Mouse (Mus musculus): ENCODE measurements around the gene Spred2. TPM values are rescaled to one million over a fixed set of nuclear protein-coding genes. Genes with fewer than 3 reads are reported as not detected.

The Spred2 gene
- polyA plus RNA-seq, 1 experiment from 2014 or later = 8.4 TPM

DNA sequence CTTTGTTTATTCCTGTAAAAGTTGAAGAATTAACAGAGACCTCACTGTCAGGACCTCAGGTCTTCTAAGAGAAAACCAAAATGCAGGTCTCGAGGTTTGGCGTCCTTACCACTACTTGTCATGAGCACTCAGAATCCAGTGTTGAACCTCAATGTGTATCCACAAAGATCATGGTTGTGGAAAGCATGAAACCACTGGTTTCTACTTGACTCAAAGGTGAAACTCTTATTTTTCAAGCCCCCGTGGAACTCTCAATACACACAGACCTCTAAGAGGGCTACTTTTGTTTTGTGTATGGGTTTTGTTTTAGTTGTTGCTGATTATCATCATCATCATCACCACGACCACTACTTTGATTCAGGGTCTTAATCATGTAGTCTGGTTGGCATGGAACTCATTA lies 2.0 kb upstream of the Spred2 start:
- ATAC-seq = no peak
- Histone ChIP-seq H3K9ac (replicated peaks; ENCODE audit: low read depth, low read length) (no peak overlapping the region), H3K4me2 (ENCODE audit: low read length) (no peak overlapping the region)

DNA sequence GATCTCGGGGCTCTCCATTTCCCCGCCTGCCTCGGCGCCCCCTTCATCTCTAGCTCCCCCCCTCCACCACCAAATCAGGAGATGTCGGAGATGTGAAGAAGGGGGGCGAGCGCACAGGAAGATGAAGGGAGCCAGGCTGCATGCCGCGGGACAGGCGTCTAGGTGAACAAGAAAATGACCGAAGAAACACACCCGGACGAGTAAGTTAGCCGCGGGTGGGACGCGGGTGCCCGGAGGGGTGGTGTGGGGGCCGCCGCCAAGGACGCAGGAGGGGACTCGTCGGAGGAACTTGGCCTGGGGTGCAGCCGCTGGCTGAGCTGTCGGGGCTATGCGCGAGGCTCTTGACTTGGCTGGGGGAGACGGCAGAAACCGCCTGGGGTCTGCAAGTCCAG lies 578 bp downstream of the Spred2 start:
- Histone ChIP-seq H3K9ac (replicated peaks; ENCODE audit: low read depth, low read length) (peak overlapping the region; percentile 91), H3K4me1 (replicated peaks; ENCODE audit: control insufficient read depth, insufficient read depth, low read length) (peaks cover 19% of the 10 kb centered on the region), H3K9me3 (ENCODE audit: control insufficient read depth, low read length) (no peaks in the 10 kb centered on the region), H3K36me3 (ENCODE audit: control insufficient read depth, insufficient read depth) (no peaks in the 10 kb centered on the region), H3K4me3 (replicated peaks; ENCODE audit: low read length) (peak overlapping the region; percentile 90), H3K27ac (ENCODE audit: low read length) (peak overlapping the region; percentile 96), H3K27me3 (replicated peaks; ENCODE audit: control insufficient read depth, insufficient read depth, low read length) (no peaks in the 10 kb centered on the region), H3K4me2 (ENCODE audit: low read length) (peak overlapping the region; percentile 63)
- ATAC-seq = peak; percentile 20
- WGBS = 2% methylated on average over 28 of the region's 29 CpGs

More for the DNA sequence above, 2.0 kb upstream of the Spred2 start:
- 89% methylated on average over 4 of the region's 4 CpGs for WGBS
- Histone ChIP-seq H3K27ac (ENCODE audit: low read length) (no peak overlapping the region), H3K4me1 (replicated peaks; ENCODE audit: control insufficient read depth, insufficient read depth, low read length) (peaks cover 20% of the 10 kb centered on the region), H3K9me3 (ENCODE audit: control insufficient read depth, low read length) (no peaks in the 10 kb centered on the region), H3K36me3 (ENCODE audit: control insufficient read depth, insufficient read depth) (no peaks in the 10 kb centered on the region), H3K4me3 (replicated peaks; ENCODE audit: low read length) (no peak overlapping the region), H3K27me3 (replicated peaks; ENCODE audit: control insufficient read depth, insufficient read depth, low read length) (peaks cover 4% of the 10 kb centered on the region; the same call in 1 of the 2 replicates)

DNA sequence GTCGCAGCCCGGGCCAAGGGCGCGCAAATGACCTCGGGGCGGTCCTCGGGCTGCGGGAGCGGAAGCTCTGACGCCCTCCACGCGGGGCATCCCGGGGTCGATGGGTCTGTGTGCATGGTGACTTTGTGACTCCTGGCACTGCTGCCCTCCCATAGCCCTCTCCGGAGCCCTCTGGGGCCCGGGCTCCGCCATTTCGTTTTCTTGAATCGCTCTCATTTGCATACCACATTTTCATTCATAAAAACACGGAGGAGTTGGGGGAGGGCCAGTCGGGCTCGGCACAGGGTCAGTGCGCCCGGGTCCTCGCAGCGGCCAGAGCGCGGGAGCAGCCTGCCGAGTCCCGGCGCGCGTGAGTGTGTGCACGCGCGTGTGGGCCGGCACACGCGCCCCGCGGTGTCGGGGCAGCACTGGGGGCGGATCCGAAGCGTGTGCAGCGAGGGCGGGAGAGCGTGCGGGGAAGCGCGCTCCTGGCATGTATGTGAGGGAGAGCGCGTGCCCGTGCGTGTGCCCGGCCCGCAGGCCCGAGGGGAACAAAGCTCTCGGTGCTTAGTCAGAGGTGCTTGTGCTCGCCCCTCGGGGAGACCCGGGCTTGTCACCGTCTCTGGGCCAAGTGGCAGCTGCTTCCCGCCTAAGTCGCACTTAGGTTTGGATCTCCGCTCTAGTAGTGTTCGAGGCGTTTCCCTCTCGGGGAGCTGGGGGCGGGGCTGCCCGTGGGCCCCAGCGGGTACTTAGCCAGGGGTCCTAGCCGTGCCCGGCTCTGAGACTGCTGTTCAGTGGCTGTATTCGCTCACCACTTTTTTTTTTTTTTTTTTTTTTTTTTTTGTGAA lies 1.2 kb downstream of the Spred2 start:
- peak; percentile 70 for ATAC-seq
- Histone ChIP-seq H3K4me1 (replicated peaks; ENCODE audit: control insufficient read depth, insufficient read depth, low read length) (peaks cover 21% of the 10 kb centered on the region), H3K27me3 (replicated peaks; ENCODE audit: control insufficient read depth, insufficient read depth, low read length) (no peaks in the 10 kb centered on the region), H3K4me2 (ENCODE audit: low read length) (peak overlapping the region; percentile 63), H3K9me3 (ENCODE audit: control insufficient read depth, low read length) (no peaks in the 10 kb centered on the region), H3K9ac (replicated peaks; ENCODE audit: low read depth, low read length) (peak overlapping the region; percentile 91), H3K36me3 (ENCODE audit: control insufficient read depth, insufficient read depth) (no peaks in the 10 kb centered on the region), H3K4me3 (replicated peaks; ENCODE audit: low read length) (peak overlapping the region; percentile 90), H3K27ac (ENCODE audit: low read length) (peak overlapping the region; percentile 96)
- WGBS = under 1% methylated on average over 75 of the region's 75 CpGs

DNA sequence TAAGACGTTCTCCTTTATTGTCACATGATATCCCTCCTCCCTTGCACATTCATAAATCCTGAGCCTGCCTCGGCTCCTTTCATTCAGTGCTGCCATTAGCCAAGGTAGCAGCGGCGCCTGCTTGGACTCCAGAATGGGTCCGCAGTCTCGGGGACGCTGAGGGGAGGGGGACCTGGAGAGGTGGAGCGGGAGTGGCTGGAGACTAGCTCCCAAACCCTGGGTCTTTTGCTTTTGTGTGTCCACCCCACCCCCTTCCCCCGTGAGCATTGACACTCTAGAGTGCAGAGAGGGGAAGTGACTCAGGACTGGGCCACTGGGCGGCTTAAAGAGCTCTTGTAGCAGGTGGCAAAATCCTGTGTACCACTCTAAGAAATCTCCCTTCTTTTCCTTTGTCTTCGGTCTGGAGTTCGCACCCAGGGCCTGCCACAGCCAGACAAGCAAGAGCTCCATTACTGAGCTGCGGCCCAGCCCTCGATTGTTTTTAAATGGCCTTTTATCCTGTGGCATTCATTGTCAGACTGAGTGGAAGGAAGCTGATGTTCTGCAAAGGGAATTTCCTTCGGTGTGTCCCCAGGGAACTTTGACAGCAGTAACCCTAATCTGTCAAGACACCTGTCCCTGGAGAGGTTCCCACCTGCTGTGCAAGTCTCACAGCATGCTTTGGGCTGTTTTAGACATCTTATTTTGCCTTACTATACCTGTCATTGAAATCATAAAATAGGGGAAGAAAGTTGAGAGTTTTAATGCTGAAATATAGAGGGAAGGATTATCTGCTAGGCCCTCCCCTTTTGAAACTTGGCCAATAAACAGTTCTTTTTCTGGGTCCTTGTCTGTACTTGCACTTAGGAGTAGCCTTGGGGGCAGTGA lies 2.0 kb downstream of the Spred2 start:
- H3K4me3 ChIP-seq (replicated peaks; ENCODE audit: low read length) = peak overlapping the region; percentile 90
- peak; percentile 42 for ATAC-seq
- peaks cover 18% of the 10 kb centered on the region for H3K4me1 ChIP-seq (replicated peaks; ENCODE audit: control insufficient read depth, insufficient read depth, low read length)
- H3K4me2 ChIP-seq (ENCODE audit: low read length) = peak overlapping the region; percentile 63
- no peaks in the 10 kb centered on the region for H3K36me3 ChIP-seq (ENCODE audit: control insufficient read depth, insufficient read depth)
- H3K27me3 ChIP-seq (replicated peaks; ENCODE audit: control insufficient read depth, insufficient read depth, low read length) = no peaks in the 10 kb centered on the region
- 2% methylated on average over 15 of the region's 15 CpGs for WGBS
- H3K9ac ChIP-seq (replicated peaks; ENCODE audit: low read depth, low read length) = peak overlapping the region; percentile 91
- peak overlapping the region; percentile 96 for H3K27ac ChIP-seq (ENCODE audit: low read length)
- H3K9me3 ChIP-seq (ENCODE audit: control insufficient read depth, low read length) = no peaks in the 10 kb centered on the region

DNA sequence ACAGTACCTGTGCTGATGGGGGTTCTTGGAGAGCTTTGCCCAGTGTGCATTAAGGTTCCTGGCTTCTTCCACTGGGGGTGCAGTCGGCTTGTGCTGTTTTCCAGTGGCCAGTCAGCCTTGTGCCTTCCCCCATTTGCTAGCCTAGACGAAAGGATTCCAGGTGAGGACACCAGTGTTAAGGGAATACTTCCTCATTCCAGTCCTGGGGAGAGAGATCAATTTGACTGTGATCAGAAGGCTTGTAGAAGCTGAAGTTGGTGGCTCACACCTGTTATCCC lies 2.6 kb downstream of the Spred2 start:
- no peaks in the 10 kb centered on the region for H3K27me3 ChIP-seq (replicated peaks; ENCODE audit: control insufficient read depth, insufficient read depth, low read length)
- peak overlapping the region; percentile 20; the same call in 1 of the 2 replicates for H3K4me2 ChIP-seq (ENCODE audit: low read length)
- 53% methylated on average over 2 of the region's 2 CpGs for WGBS
- H3K27ac ChIP-seq (ENCODE audit: low read length) = no peak overlapping the region
- no peaks in the 10 kb centered on the region for H3K36me3 ChIP-seq (ENCODE audit: control insufficient read depth, insufficient read depth)
- H3K4me3 ChIP-seq (replicated peaks; ENCODE audit: low read length) = no peak overlapping the region; the same call in 1 of the 2 replicates
- H3K9ac ChIP-seq (replicated peaks; ENCODE audit: low read depth, low read length) = no peak overlapping the region
- ATAC-seq = no peak
- H3K4me1 ChIP-seq (replicated peaks; ENCODE audit: control insufficient read depth, insufficient read depth, low read length) = peaks cover 18% of the 10 kb centered on the region
- no peaks in the 10 kb centered on the region for H3K9me3 ChIP-seq (ENCODE audit: control insufficient read depth, low read length)

DNA sequence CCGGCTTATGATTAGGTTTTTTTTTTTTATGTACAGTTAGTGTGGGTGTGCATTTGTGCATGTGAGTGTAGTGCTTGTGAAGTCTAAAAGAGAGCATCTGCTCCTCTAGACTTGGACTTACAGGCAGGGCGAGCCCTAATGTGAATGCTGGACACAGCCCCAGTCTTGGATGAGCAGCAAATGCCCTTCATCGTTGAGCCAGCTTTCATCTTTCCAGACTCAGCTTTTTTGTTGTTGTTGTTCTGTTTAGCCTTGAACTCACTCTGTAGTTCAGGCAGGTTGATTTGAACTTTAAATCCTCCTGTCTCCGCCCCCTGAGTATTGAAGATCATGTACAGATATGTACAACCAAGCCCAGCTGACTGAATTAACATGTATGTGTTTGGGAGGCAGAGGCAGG lies 4.5 kb downstream of the Spred2 start:
- H3K4me2 ChIP-seq (ENCODE audit: low read length) = no peak overlapping the region
- no peaks in the 10 kb centered on the region for H3K9me3 ChIP-seq (ENCODE audit: control insufficient read depth, low read length)

DNA sequence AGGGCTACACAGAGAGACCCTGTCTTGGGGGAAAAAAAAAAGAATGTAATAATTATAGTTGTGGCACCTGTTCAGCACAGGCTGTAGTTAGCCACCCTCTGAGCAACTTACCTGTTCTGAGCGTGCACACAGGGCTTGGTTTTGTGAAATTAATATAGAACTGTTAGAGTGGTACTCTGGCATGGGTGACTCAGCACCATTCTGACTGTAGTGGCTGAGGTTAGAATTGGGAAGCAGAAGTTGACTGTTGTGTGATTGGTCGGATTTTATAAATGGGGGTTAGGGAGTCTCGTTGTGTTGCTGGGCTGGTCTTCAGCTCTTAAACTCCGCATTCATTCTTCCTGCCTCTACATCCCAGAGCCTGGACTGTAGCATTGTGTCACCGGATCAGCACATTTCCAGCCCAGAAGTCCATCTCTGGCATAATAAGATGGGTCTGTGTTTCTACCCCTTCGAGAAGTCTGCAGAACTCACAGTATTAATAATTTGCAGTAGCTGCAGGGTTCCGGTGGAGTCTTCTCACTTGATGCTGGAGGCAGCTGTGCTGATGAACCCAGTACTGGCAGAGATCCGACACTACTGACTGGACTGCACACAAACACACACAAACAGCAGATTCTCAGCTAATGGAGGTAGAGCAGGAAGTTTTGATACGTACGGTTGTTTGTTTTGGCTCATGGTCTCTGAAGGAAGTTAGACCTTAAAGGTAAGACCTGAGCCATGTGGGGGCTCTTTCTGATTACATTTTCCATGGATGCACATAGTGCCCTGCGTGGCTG lies 5.1 kb downstream of the Spred2 start:
- 71% methylated on average over 11 of the region's 11 CpGs for WGBS
- Histone ChIP-seq H3K4me3 (replicated peaks; ENCODE audit: low read length) (no peak overlapping the region), H3K9ac (replicated peaks; ENCODE audit: low read depth, low read length) (no peak overlapping the region), H3K27ac (ENCODE audit: low read length) (no peak overlapping the region), H3K36me3 (ENCODE audit: control insufficient read depth, insufficient read depth) (no peaks in the 10 kb centered on the region), H3K9me3 (ENCODE audit: control insufficient read depth, low read length) (no peaks in the 10 kb centered on the region), H3K4me1 (replicated peaks; ENCODE audit: control insufficient read depth, insufficient read depth, low read length) (peaks cover 18% of the 10 kb centered on the region), H3K27me3 (replicated peaks; ENCODE audit: control insufficient read depth, insufficient read depth, low read length) (no peaks in the 10 kb centered on the region), H3K4me2 (ENCODE audit: low read length) (no peak overlapping the region)
- no peak for ATAC-seq

More for the DNA sequence above, 4.5 kb downstream of the Spred2 start:
- Histone ChIP-seq H3K36me3 (ENCODE audit: control insufficient read depth, insufficient read depth) (no peaks in the 10 kb centered on the region), H3K27me3 (replicated peaks; ENCODE audit: control insufficient read depth, insufficient read depth, low read length) (no peaks in the 10 kb centered on the region), H3K27ac (ENCODE audit: low read length) (no peak overlapping the region), H3K4me3 (replicated peaks; ENCODE audit: low read length) (no peak overlapping the region), H3K4me1 (replicated peaks; ENCODE audit: control insufficient read depth, insufficient read depth, low read length) (peaks cover 18% of the 10 kb centered on the region), H3K9ac (replicated peaks; ENCODE audit: low read depth, low read length) (no peak overlapping the region)
- no peak for ATAC-seq
- WGBS = 90% methylated on average over 4 of the region's 4 CpGs

DNA sequence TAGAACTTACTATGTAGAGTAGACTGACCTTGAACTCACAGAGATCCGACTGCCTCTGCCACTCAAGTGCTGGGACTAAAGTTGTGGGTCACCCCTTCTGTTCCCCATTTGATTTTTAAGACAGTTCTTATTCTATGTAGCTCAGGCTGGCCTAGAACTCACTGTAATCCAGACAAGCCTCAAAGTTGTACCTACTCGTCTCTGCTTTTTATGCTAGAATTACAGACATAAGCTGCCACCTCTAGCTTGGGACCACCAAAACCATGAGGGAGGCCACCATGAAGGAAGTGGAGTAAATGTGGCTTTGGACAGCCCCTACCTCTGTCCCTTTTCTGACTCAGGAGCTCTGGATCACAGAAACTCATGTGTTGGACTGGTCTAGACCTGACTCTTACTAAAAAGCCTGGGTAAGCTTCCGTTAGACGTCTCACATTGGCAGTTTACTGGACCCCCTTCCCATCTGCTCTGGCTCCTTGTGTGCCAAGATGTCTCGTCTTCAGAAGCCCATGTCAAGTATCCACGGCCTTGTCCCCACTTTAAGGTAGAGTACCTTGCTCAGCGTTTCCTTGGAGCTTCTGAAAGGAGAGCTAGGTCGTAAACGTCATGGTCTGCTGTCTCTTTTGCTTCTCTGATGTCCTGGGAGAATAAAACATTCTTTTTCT lies 7.5 kb downstream of the Spred2 start:
- Histone ChIP-seq H3K9me3 (ENCODE audit: control insufficient read depth, low read length) (no peaks in the 10 kb centered on the region), H3K27me3 (replicated peaks; ENCODE audit: control insufficient read depth, insufficient read depth, low read length) (no peaks in the 10 kb centered on the region), H3K9ac (replicated peaks; ENCODE audit: low read depth, low read length) (no peak overlapping the region), H3K4me3 (replicated peaks; ENCODE audit: low read length) (no peak overlapping the region), H3K27ac (ENCODE audit: low read length) (no peak overlapping the region), H3K36me3 (ENCODE audit: control insufficient read depth, insufficient read depth) (no peaks in the 10 kb centered on the region), H3K4me1 (replicated peaks; ENCODE audit: control insufficient read depth, insufficient read depth, low read length) (peaks cover 23% of the 10 kb centered on the region), H3K4me2 (ENCODE audit: low read length) (no peak overlapping the region)
- 89% methylated on average over 9 of the region's 9 CpGs for WGBS
- ATAC-seq = no peak

Measured in forebrain, embryonic 16.5 days (tissue).